In genomic region chr10:127210961-127211405, GRCm38 (mm10) we compare ENCODE assay signal across 8 mouse cellular contexts. TPM values are rescaled to one million over a fixed set of nuclear protein-coding genes. Genes with fewer than 3 reads are reported as not detected.
DNase-seq lines count a peak whose midpoint lies in the region; ATAC-seq lines count a peak whose summit lies in the region.

No protein-coding gene starts in this region.

- WGBS in heart, embryonic 15.5 days, result under 1% methylated on average over 25 of the region's 25 CpGs

- no peak for DNase-seq in frontal cortex, postnatal 10 days (ENCODE audit: low spot score in 2 of 2)
- peak; percentile 57 for DNase-seq in adipocyte (ENCODE audit: low spot score)
- DNase-seq in kidney, postnatal 4 days, result peak; percentile 66 to 80
- DNase-seq in mesoderm, embryonic 11.5 days (ENCODE audit: low read depth, low spot score), result peak; percentile 30
- no peak for DNase-seq in Muller cell, postnatal 12 days (ENCODE audit: inconsistent ontology term)
- DNase-seq in cerebellum, adult 11-12 months, result no peak

- H3K36me3 ChIP-seq in heart, embryonic 15.5 days, result peaks cover 16% of the 10 kb centered on the region; the same call in 1 of the 2 replicates

- H3K4me1 ChIP-seq in heart, embryonic 15.5 days (replicated peaks), result peaks cover 18% of the 10 kb centered on the region

- H3K4me3 ChIP-seq in heart, embryonic 15.5 days, result peak overlapping the region; percentile 78

- ATAC-seq in frontal cortex, adult (ENCODE audit: low TSS enrichment), result 0 out of 2 replicates have a peak, but pooled peaks have one; percentile 9
- ATAC-seq in heart, embryonic 15.5 days (replicated peaks; ENCODE audit: insufficient number of reproducible peaks, insufficient read depth, low FRiP score, low read depth), result peak; percentile 53

- peak overlapping the region; percentile 44; the same call in 1 of the 2 replicates for H3K27ac ChIP-seq in heart, embryonic 15.5 days

- no peaks in the 10 kb centered on the region for H3K9me3 ChIP-seq in heart, embryonic 15.5 days (replicated peaks)

- 0 out of 2 replicates have a peak, but pooled peaks cover 2% of the 10 kb centered on the region for H3K27me3 ChIP-seq in heart, embryonic 15.5 days

- peak overlapping the region; percentile 88 for H3K4me2 ChIP-seq in heart, embryonic 15.5 days

- H3K9ac ChIP-seq in heart, embryonic 15.5 days, result peak overlapping the region; percentile 74

RNA-seq across cellular contexts. Expression of gene Pip4k2c, which starts 0.4 kb away (rescaled TPM):
- polyA plus RNA-seq in heart, embryonic 15.5 days (2015; fragmentation: Nextera tagmentation; extraction: Ambion mirVana), result 23.2 and 27.0 TPM in 2 replicates

RNA-seq across cellular contexts. Expression of gene Dtx3, which starts 15.5 kb away (rescaled TPM):
- polyA plus RNA-seq in heart, embryonic 15.5 days (2015; fragmentation: Nextera tagmentation; extraction: Ambion mirVana), result 63.5 and 86.0 TPM in 2 replicates

RNA-seq across cellular contexts. Expression of gene Arhgef25, which starts 21.1 kb away (rescaled TPM):
- polyA plus RNA-seq in heart, embryonic 15.5 days (2015; fragmentation: Nextera tagmentation; extraction: Ambion mirVana), result 24.7 and 32.5 TPM in 2 replicates

RNA-seq across cellular contexts. Expression of gene Slc26a10, which starts 30.5 kb away (rescaled TPM):
- 15.6 and 16.7 TPM in 2 replicates for polyA plus RNA-seq in heart, embryonic 15.5 days (2015; fragmentation: Nextera tagmentation; extraction: Ambion mirVana)

RNA-seq across cellular contexts. Expression of gene B4galnt1, which starts 46.0 kb away (rescaled TPM):
- polyA plus RNA-seq in heart, embryonic 15.5 days (2015; fragmentation: Nextera tagmentation; extraction: Ambion mirVana), result 1.5 and 5.7 TPM in 2 replicates

Comparison
In these comparisons a context has a peak if more than half of its experiments do, and no peak if none do; other contexts are left out.
1. DNase-seq: peak in adipocyte (single experiment), kidney, postnatal 4 days (2 of 2) and mesoderm, embryonic 11.5 days (single experiment); none in frontal cortex, postnatal 10 days (0 of 2), Muller cell, postnatal 12 days (single experiment) and cerebellum, adult 11-12 months (single experiment).